Mouse (Mus musculus) heart, postnatal 0 days (tissue): ENCODE results near the gene Klc3.

Source experiments
- CTCF ChIP-seq: IDR thresholded peaks from 2 replicates; pipeline ENCODE4 v1.5.1; 2016; ENCODE audit warnings: antibody characterized with exemption, control low read depth, low read depth
- EP300 ChIP-seq: IDR thresholded peaks from 2 replicates; pipeline ENCODE4 v1.6.1; 2016; ENCODE audit warnings: antibody characterized with exemption, low read depth

GRCm38 (mm10) chr7:19403731-19404296, at the start of gene Klc3:
- TF ChIP-seq CTCF (no peak), EP300 (no peak)
